Mouse (Mus musculus) stomach, postnatal 0 days (tissue): ENCODE measurements around the gene Ifit3. TPM values are rescaled to one million over a fixed set of nuclear protein-coding genes. Genes with fewer than 3 reads are reported as not detected.

Source experiments
- ATAC-seq: fragments of 200-750 bp; cut with Nextera tagmentation; 2 replicates; pipeline ENCODE4 v1.8.0; 2017; ENCODE audit not compliant: low FRiP score, low TSS enrichment
- DNase-seq: peaks from one replicate; pipeline ENCODE4 v3.0.0-alpha.2; 2016; ENCODE audit warnings: low spot score
- H3K27ac ChIP-seq: fragments of 300-500 bp; sonication (generic); replicated peaks from 2 replicates; pipeline ENCODE4 v1.5.1; 2014; ENCODE audit warnings: mild to moderate bottlenecking, control low read depth
- H3K27me3 ChIP-seq: fragments of 300-500 bp; sonication (generic); 2 replicates; pipeline ENCODE4 v1.6.1; 2014; ENCODE audit warnings: low read length; ENCODE audit not compliant: control insufficient read depth, insufficient read depth
- H3K36me3 ChIP-seq: fragments of 300-500 bp; sonication (generic); 2 replicates; pipeline ENCODE4 v1.6.1; 2014; ENCODE audit warnings: low read length, mixed read lengths; ENCODE audit not compliant: control insufficient read depth, insufficient read depth
- H3K4me1 ChIP-seq: fragments of 300-500 bp; sonication (generic); replicated peaks from 2 replicates; pipeline ENCODE4 v1.6.1; 2014; ENCODE audit warnings: antibody characterized with exemption; ENCODE audit not compliant: control insufficient read depth, insufficient read depth
- H3K4me2 ChIP-seq: fragments of 300-500 bp; sonication (generic); replicated peaks from 2 replicates; pipeline ENCODE4 v1.6.1; 2014; ENCODE audit warnings: low read depth, mild to moderate bottlenecking, control low read depth, moderate library complexity
- H3K4me3 ChIP-seq: fragments of 300-500 bp; sonication (generic); 2 replicates; pipeline ENCODE4 v1.5.1; 2014; ENCODE audit warnings: low read depth, low read length, control low read depth
- H3K9ac ChIP-seq: fragments of 300-500 bp; sonication (generic); 2 replicates; pipeline ENCODE4 v1.6.1; 2014; ENCODE audit warnings: mild to moderate bottlenecking, low read length, control low read depth, mixed read lengths
- H3K9me3 ChIP-seq: fragments of 300-500 bp; sonication (generic); 2 replicates; pipeline ENCODE4 v1.6.1; 2016; ENCODE audit warnings: low read length; ENCODE audit not compliant: control insufficient read depth
- CTCF ChIP-seq: IDR thresholded peaks from 2 replicates; pipeline ENCODE4 v1.5.1; 2016; ENCODE audit warnings: antibody characterized with exemption, low read depth, mild to moderate bottlenecking, moderate library complexity
- EP300 ChIP-seq: optimal IDR thresholded peaks from 2 replicates; pipeline ENCODE3; 2016; ENCODE audit warnings: antibody characterized with exemption
- WGBS: fragments of 180-500 bp; shearing (Covaris S2); extraction: QIAGEN DNeasy Blood & Tissue Kit; methylation state at CpG from one replicate; pipeline ENCODE4 v1.1.7; 2014; 5-methylcytosine and 5-hydroxymethylcytosine counted together
- polyA plus RNA-seq: library from polyadenylated mRNA; unstranded; fragments of >200 nt; fragmentation: Nextera tagmentation; extraction: Ambion mirVana; gene quantifications from 2 replicates; pipeline ENCODE4 v1.2.1, GENCODE M21; 2015

Gene Ifit3
- polyA plus RNA-seq, 1 experiment from 2014 or later = 2.7 TPM

DNA sequence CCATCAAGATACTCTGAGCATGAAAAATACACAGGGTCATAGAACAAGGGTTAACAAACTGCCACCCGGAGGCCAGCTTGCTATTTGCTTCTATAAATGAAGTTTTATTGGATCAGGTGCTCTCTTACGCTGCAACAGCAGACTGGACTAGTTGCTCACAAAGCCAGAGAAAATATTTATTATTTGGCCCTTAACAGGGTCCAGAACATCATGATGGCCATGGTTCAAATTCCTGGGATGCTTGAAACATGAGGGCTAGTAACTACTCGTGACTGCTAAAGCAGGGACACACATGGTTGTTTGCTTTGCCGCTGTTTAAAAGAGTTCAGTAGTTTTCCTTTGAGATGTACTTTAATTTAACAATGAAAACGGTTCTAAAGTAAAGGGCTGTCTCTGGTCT, 31.4 kb upstream of the Ifit3 start:
- Histone ChIP-seq H3K27ac (0 out of 2 replicates have a peak overlapping the region, but pooled peaks have one; percentile 1), H3K4me1 (no peaks in the 10 kb centered on the region), H3K27me3 (no peaks in the 10 kb centered on the region), H3K4me3 (0 out of 2 replicates have a peak overlapping the region, but pooled peaks have one; percentile 1), H3K9ac (no peak overlapping the region), H3K4me2 (no peak overlapping the region), H3K9me3 (no peaks in the 10 kb centered on the region), H3K36me3 (no peaks in the 10 kb centered on the region)
- DNase-seq (no peak), ATAC-seq (no peak)
- WGBS = 26% methylated on average over 5 of the region's 5 CpGs
- TF ChIP-seq EP300 (no peak), CTCF (no peak)

DNA sequence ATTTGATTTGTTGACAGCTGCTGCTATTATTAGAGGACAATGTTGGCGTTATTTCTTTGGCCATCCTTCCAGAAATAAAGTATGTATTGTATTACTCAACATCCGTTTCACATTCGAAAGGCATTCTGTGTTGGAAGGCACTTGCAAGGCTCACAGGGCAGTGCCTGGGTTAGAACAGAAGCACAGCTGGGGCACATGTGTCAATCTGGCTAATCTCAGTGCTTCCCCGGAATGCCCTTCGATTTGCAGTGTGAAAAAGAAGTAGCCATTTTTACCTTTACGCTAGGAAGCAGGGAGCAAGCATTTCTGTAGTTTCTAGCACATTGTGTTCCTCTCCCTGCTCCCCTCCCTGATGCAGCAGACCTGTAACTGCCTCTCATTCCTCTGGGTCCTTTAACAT, 30.3 kb upstream of the Ifit3 start:
- DNase-seq (no peak), ATAC-seq (no peak)
- Histone ChIP-seq H3K9me3 (no peaks in the 10 kb centered on the region), H3K27ac (peak overlapping the region; percentile 53), H3K4me3 (no peak overlapping the region), H3K36me3 (no peaks in the 10 kb centered on the region), H3K4me2 (no peak overlapping the region), H3K4me1 (no peaks in the 10 kb centered on the region), H3K27me3 (no peaks in the 10 kb centered on the region), H3K9ac (no peak overlapping the region)
- 40% methylated on average over 6 of the region's 6 CpGs for WGBS
- no peak for TF ChIP-seq CTCF
- no peak for TF ChIP-seq EP300

DNA sequence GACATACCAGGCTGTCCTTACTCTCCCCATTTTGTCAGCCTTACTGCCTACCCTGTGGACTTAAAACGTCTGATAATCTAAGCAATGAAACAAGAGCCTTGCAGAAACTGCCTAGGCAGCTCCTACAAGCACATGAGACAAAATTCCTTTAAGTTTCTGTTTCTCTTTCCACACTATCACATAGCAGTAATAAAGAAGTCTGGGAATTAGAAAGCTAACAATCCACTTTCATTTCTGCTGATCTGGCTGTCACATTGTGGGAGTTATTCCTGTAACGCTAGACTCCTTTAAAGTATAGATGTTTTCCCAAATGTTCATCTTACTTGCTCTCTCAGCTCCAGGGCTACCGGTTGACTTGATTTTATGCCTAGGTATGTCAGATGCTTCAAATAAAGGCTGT, 29.8 kb upstream of the Ifit3 start:
- no peaks in the 10 kb centered on the region for H3K9me3 ChIP-seq
- ATAC-seq = no peak

DNA sequence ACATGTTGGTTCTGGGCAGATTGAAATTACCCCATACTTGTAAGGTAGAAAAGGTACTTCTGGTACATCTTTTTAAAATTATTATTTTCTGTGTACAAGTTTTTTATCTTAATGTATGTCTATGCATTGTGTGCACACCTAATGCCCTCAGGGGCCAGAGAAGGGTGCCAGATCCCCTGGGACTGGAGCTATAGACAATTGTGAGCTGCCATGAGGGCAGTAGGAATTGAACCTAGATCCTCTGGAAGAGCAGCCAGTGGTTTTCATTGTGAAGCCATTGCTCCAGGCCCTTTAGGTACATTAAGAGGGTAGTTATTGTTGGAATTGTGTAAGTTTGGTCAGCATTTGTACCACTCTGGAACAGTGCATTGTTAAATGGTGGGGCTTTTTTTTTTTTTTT, 29.3 kb upstream of the Ifit3 start:
- H3K27me3 ChIP-seq = no peaks in the 10 kb centered on the region
- H3K4me1 ChIP-seq = no peaks in the 10 kb centered on the region
- no peak overlapping the region for H3K27ac ChIP-seq
- no peak overlapping the region for H3K4me3 ChIP-seq
- H3K36me3 ChIP-seq = no peaks in the 10 kb centered on the region
- no peak for TF ChIP-seq EP300
- TF ChIP-seq CTCF = no peak
- DNase-seq (no peak), ATAC-seq (no peak)
- H3K9me3 ChIP-seq = no peaks in the 10 kb centered on the region
- no peak overlapping the region for H3K4me2 ChIP-seq
- H3K9ac ChIP-seq = no peak overlapping the region

More for the DNA sequence above, 29.8 kb upstream of the Ifit3 start:
- TF ChIP-seq EP300 (no peak), CTCF (no peak)
- WGBS = 39% methylated on average over 3 of the region's 3 CpGs
- no peak overlapping the region for H3K4me2 ChIP-seq
- H3K27ac ChIP-seq = peak overlapping the region; percentile 53
- H3K36me3 ChIP-seq = no peaks in the 10 kb centered on the region
- no peaks in the 10 kb centered on the region for H3K27me3 ChIP-seq
- no peak for DNase-seq
- H3K9ac ChIP-seq = no peak overlapping the region
- H3K4me3 ChIP-seq = no peak overlapping the region
- H3K4me1 ChIP-seq = no peaks in the 10 kb centered on the region

DNA sequence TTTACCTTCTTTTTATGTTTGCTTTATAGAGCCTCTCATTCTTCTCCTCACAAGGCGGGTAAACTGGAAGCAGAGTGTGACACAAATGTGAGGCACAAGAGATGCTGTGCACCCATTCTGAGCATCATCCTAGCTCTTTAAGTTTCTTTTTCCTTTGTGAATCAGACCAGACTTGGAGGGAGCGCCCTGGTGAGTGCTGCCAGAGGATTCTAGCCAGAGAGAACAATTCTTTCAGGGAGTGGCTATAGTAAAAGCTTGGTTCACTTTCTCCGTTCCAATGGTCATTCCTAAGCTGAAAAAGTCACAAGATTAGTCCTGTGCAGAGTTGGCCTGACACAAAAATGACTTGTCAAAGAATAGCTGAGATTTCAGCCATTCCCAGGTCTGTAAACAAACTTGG, 26.7 kb upstream of the Ifit3 start:
- H3K9ac ChIP-seq = no peak overlapping the region
- no peak overlapping the region for H3K4me2 ChIP-seq
- no peak for TF ChIP-seq CTCF
- no peak for ATAC-seq
- H3K36me3 ChIP-seq = no peaks in the 10 kb centered on the region
- DNase-seq = no peak
- no peaks in the 10 kb centered on the region for H3K27me3 ChIP-seq
- 45% methylated on average over 3 of the region's 3 CpGs for WGBS
- no peak overlapping the region for H3K4me3 ChIP-seq
- no peaks in the 10 kb centered on the region for H3K9me3 ChIP-seq
- no peak overlapping the region for H3K27ac ChIP-seq
- H3K4me1 ChIP-seq = no peaks in the 10 kb centered on the region

DNA sequence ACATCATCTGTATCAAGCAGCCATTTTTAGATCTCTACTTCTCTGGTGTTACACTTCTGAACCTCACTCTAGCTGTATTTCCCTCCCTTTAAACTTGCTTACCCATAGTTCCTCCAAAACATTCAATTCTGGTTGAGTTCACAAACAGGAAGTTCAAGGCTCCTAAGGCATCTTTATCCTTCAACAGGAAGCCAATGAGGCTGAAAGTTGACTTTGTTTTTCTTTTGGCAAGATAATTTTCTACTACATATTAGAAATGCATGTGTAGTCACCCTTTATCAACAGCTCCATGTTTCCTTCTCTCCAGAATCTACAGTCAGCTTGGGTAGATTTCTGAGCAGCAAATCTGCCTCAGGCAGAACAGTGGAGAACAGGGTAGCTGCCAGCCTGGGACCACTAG, 20.8 kb upstream of the Ifit3 start:
- H3K36me3 ChIP-seq = no peaks in the 10 kb centered on the region
- H3K27ac ChIP-seq = no peak overlapping the region
- no peaks in the 10 kb centered on the region for H3K9me3 ChIP-seq
- H3K4me2 ChIP-seq = no peak overlapping the region
- H3K4me3 ChIP-seq = no peak overlapping the region
- no peak for ATAC-seq
- no peak for TF ChIP-seq CTCF
- no peak for TF ChIP-seq EP300
- no peaks in the 10 kb centered on the region for H3K27me3 ChIP-seq
- no peak for DNase-seq
- H3K9ac ChIP-seq = no peak overlapping the region
- no peaks in the 10 kb centered on the region for H3K4me1 ChIP-seq
